Mouse (Mus musculus) thymus, postnatal 4 days (tissue): ENCODE data around the gene Coa3.

Source experiments
- DNase-seq: peaks from one replicate; pipeline ENCODE4 v3.0.0; 2021

Coa3 gene

DNA sequence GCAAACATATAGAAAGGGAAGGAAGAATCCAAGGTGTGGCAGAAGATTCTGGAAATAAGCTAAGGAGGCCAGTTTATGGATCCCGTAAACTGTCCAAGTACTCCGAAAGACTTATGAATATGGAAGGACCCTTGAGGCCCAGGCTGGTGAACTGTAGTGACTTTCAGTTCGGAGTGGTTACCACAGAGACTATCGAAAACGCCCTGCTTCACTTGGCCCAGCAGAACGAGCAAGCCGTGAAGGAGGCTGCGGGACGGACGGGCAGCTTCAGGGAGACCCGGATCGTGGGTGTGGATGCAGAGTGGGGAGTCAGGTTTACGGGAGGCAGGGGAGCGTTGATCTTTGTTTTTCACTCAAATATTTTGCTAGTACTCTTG is 267 bp upstream of the Coa3 start:
- DNase-seq: peak; percentile 34

DNA sequence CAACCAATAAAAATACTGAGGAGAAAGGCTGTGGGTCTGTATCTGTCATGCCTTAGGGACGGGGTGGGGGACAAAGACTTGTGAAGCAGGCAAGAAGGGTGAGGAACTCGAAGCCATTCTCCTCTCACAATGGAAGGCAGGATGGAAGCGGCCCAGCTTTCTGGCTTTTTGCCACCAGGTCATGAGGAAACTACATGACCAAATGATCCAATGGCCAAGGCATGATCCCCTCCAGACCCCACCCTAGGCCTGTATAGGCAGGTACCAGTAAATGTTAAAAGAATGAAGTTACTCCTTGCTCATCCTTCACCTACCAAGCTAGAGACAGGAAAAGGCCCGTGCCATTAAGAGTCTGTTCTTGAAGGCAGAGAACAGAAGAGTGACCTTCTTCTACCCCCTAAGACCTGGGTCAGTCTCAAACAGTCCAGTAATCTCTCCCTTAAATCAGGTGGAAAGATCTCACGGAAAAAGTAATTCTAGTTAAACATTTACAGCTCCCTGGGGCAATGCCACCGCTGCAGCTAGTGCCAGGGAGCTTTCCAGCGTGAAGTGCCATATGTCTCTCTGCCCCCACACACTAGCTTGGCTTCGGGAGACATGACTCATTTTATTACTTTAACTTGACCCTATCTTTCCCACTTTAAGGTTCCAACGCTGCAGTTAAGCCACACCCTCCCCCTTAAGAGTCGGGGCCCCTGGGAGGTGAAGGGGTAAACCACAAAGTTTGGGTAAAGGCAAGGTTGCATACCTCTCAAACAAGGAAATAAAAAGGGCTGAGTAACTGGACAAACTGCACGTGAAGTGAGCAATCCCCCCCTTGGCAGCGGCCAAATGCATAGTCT is 1.3 kb downstream of the Coa3 start:
- DNase-seq: no peak

DNA sequence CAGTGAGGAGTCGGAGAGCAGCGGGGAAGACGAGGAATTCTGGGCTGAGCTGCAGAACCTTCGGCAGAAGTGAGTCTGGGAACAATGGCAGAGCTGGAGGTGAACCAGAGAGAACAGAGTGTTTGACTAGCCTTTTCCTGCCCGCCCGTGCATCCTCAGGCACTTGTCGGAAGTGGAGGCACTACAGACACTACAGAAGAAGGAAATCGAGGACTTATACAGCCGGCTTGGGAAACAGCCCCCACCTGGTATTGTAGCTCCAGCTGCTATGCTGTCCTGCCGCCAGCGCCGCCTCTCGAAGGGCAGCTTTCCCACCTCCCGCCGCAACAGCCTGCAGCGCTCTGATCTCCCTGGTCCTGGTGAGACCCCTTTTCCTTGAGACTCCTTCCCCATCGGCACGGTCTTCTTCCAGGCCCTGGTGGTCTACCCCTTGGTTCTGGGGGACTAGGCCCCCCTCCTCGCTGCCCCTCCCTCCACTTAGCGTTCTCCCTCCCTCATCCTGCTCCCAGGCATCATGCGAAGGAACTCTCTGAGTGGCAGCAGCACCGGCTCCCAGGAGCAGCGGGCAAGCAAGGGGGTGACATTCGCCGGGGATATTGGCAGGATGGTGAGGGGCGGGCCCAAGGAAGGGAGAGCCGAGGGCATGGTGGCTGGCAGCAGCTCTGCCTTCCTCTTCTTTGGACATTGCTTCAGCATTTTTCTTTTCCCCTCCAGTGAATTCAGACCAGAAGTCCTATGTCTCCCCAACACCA is 2.4 kb downstream of the Coa3 start:
- DNase-seq: no peak

DNA sequence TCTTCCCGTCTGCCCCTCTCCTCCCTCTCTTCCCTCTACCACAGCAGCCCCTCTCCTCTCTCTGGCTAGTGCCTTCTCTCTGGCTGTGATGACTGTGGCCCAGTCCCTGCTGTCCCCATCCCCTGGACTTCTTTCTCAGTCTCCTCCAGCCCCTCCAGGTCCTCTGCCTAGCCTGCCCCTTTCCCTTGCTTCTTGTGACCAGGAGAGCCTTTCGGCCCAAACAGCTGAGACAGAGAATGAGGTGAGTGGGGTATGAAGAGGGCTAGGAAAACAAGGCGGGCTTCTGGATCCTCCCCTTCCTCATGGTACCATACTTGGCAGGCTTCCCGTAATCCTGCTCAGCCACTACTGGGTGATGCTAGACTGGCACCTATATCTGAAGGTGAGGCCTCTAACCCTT is 3.6 kb downstream of the Coa3 start:
- no peak for DNase-seq

DNA sequence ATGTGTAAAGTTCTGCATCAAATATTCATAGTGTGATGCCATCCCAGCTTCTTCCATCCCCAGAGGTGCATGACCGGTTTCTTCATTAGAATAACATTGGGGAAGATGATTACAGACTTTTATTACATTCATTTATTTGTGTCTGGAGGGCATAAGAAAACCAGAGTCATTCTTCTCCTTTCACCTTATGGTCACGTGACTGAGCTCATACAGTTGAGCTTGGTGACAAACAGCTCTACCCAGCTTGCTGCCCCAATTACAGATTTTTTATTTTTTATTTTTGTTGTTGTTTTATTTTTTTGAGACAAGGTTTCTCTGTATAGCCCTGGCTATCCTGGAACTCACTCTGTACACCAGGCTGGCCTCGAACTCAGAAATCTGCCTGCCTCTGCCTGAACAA is 6.5 kb downstream of the Coa3 start:
- DNase-seq: no peak

DNA sequence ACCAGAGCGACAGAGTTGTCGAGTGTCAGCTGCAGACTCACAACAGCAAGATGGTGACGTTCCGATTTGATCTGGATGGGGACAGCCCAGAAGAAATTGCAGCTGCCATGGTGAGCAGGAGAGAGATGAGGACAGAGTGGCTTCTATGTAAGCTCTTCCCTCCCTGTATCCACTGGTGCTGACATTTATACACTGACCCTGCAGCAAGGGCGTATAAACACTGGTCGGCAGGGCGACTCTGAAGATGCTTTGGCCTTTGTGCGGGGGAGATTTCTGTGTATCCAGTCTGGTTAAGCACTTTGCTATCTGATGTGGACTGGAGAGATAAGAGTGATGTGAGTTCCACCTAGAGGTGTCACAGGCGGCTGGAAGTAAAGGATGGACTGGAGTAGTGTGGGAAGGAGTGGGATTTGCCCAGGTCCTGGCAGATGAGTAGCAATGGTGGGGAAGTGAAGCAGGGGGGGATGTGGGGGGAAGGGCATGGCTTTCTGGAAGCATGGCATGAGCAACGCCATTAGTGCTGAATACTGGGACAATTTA is 9.3 kb downstream of the Coa3 start:
- no peak for DNase-seq

DNA sequence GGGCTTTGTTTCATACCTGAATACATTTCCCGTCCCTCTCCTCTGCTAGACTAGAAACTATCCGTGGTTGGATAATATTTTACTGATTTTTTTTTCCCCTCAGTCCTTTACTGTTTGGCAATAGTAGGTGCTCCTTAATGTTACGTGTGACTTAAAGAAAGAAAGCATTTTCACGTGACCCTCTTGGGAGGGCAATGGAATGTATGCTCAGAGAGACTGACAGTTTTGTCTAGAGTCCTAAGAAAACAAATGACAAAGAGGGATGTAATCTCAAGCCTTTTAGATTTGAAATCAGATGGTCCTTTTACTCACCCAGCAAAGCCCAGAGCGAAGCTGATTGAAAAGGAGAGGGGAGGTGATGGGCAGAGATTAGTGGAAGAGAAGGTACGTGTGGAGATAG is 13.0 kb downstream of the Coa3 start:
- DNase-seq: no peak

DNA sequence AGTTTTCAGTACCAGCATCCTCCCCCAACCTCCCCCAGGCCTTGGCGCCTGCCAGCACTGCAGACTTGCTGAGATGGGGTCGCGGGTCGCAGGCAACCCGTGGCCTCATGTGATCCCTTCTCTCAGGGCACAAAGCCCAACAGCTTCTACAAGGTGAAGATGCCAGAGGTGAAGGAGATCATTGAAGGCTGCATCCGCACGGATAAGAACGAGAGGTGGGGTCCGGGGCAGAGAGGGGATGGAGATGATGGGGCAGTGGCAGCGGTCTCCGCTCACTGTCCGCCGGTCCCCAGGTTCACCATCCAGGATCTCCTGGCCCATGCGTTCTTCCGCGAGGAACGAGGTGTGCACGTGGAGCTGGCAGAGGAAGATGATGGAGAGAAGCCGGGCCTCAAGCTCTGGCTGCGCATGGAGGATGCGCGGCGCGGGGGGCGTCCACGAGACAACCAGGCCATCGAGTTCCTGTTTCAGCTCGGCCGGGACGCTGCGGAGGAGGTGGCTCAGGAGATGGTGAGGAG is 13.9 kb downstream of the Coa3 start:
- DNase-seq: no peak

DNA sequence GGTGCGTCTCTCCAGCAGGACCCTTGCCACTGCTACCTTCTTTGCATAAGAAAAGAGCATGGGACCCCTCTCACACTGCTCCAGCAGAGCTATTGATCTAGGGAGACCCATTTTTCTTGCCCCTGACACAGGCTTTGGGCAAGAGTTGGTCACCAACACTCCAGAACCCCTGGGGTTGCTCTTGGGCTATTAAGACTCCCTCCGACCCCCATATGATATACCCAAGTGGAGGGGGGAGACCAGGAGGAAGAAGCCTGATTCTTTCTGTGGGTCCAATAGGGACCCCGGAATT is 15.0 kb downstream of the Coa3 start:
- no peak for DNase-seq

DNA sequence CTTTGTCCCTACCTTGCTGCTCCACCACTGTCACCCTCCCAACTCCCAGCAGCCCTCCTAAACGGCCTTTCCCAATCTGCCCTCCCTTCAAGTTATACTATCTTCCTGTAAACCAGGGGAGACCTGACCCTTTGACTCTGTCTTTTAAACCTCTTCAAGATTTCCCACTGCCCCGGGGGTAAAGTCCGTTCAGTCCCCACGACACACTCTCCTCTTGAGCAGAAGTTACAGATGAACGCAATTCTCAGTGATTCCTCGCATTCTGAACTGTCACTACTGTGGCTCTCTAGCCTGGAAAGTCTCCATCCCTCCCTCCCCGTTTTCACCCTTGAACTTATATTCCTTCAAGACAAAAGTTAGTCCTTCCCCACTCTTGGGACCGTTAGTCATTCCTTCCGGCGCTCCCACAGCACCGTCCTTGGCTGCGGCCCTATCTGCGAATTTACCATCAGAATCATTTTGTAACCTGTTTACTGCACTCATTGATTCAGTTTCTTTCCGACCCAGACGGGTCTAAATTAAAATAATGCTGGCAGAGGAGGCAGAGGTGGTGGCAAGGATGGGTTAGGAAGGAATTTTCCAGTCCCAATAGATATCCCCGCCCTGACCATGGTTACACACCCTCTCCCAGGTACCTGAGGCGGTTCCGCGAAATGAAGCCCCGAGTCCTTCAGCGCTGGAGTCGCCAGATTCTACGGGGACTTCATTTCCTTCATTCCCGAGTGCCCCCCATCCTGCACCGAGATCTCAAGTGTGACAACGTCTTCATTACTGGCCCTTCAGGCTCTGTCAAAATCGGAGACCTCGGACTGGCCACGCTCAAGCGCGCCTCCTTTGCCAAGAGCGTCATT is 15.6 kb downstream of the Coa3 start:
- DNase-seq: no peak

DNA sequence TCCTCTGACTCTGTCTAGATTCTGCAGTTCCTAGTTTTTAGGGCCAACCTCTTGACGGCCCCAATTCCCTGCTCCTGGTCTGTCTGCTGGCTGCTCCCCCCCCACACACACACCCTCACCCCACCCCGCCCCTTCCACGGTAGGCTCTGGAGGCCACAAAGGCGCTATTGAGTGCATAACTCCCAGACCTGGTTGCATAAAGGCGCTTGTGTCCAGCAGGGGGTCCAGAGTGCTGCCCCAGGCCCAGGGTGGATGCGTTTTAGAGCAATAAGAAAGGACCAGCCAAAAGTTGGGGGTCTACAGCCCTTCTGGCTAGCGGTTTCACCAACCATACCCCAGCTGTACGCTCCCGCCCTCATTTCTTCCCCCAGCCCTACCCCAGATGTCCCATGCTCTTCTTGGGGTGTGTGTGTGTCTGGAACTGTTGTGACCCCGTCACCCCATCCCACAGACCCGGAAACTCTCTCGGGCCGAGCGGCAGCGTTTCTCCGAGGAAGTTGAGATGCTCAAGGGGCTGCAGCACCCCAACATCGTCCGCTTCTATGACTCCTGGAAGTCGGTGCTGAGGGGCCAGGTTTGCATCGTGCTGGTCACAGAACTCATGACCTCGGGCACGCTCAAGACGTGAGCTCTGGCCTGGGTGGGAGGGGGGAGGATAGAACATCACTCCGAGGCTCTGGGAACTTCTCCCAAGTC is 16.5 kb downstream of the Coa3 start:
- DNase-seq: no peak

DNA sequence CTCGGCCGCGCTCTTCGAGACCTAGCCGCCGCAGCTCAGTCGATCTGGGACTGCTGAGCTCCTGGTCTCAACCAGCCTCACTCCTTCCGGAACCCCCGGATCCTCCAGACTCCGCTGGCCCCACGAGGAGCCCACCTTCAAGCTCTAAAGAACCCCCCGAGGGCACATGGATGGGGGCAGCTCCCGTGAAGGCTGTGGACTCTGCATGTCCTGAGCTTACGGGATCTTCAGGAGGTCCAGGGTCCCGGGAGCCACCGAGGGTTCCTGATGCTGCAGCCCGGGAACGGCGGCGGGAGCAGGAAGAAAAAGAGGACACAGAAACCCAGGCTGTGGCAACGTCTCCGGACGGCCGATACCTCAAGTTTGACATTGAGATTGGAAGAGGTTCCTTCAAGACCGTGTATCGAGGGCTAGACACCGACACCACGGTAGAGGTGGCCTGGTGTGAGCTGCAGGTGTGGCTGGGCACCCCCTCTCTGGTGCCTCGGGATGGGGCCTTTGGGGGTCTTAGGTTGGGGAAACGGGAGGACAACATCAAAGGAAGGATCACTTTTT is 18.0 kb downstream of the Coa3 start:
- DNase-seq: no peak

DNA sequence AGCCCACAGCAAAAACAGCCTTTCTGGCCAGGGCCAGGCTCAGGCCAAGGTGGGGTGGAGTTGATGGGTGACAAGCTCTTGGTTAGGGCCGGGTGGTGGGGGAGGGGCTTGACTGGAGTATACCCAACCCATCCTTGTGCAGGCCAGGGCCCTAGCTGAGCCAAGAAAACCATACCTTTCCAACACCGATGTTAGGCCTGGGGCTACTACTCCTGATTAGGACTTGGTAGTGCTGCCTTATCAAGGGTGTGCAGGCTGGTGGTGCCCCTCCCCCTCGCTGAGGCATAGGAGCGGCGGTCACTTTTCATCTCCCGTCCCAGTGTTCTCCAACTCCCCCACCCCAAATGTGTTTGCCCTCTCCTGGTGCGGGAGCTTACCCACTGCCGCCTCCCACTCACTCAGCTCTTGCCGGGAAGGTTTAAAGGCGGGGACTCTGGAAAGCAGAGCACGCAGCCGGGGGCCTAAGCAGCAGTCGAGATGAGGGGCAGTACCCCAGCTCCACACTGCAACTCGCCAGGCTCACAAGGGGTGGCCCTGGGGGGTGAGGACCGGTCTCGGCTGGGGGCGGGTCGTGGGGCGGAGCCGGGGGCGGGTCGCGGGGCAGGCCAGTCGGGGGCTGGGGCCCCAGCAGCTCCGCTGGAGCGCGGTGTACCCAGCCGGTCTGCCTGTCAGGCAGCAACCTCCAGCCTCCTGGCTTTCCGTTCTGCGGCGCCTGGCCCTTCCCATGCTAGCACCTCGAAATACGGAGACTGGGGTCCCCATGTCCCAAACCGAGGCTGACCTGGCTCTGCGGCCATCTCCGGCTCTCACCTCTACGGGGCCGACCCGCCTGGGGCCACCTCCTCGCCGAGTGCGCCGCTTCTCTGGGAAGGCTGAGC is 18.7 kb downstream of the Coa3 start, which contains the start of gene Wnk4:
Gene Wnk4, plus strand, starts transcription at position 620 of the 878 bp plus-strand sequence.
- peak; percentile 71 for DNase-seq

DNA sequence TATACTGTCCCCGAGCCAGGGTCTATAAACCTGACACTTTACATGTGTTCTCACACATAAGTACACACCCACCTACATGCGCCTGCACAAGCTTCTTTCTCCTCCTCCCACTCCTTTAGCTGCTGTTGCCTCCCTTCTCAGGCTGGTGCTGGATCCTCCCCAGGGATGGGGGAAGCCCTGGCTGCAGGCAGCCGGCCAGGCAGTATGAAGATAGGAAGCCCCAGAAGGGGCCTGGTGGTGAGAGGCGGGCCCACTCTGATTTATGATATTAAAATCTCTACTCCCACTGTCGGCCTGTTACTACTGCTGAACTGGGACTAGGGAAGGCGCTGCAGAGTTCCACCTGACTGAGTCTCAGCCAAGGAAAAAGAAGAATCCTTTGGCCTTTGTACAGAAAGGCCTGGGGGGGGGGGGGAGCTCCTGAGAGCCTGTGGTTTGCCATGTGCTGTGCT is 19.6 kb downstream of the Coa3 start:
- no peak for DNase-seq

DNA sequence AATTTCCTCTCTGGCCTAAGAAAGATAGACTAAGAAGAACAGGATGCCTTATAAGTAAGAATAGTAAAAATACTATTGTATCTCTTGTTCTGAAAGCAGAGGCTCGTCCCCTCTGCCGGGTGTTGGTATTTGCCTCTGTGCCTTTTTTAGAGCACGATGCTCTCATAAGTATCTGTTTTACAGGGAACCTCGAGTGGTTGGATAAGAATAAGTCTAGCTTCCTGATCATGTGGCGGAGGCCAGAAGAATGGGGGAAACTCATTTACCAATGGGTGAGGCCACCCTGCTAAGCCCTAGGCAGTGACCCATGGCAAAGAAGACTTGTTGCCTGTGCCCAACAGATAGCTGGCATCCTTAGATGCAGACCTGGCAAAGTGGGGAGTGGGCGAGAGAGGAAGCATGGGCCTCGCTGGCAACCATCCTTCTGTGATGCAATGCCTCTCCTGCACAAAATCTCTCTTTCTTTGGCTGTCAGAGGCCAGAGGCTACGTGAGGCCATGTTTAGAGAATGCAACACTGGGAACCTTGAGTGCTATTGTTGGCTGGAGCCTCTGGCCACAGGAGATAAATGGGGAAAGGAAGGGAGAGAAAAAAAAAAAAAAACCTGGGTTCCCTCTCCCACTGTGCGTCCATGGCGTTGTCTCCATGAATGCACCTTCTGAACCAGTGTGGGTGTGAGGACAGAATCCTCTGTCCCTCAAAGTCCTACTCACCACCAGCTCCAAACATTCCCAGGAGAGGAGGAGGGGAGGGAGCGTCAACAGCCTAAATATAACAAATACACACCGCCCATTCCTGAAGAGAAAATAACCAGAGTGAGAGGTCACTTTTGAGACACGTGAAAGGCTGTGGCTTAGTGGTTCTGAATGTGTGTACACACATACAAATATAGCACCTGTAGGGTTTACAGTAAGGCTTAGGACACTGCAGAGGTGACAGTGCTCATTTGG is 22.8 kb downstream of the Coa3 start:
- no peak for DNase-seq

DNA sequence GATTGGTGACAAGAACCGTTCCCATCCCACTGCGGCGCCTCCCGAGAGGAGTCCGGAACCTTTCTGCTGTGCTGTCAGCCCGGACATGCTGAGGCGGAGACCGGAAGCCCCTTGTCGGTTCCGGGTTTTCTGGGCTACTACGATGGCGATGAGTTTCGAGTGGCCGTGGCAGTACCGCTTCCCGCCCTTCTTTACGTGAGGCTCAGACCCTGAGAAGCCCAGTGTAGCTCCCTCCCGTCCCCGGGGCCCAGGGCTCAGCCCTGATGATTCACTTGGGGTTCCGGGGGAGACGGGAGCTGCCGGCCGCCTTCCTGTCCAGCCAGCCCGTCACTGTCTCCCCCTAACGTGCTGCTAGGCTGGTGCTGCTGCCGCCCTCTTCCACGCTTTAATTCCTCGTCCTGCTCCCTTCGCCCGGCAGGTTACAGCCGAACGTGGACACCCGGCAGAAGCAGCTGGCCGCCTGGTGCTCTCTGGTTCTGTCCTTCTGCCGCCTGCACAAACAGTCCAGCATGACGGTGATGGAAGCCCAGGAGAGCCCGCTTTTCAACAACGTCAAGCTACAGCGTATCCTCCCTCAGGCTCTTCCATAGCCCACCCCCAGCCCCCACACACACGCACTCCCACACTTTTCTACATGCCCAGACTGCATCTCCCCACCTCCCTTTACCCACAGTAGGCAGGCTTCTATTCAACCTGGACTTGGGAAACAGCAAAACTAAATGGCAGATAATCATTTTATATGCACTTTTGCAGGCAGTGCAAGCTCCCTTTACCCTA is 25.1 kb downstream of the Coa3 start, which contains the start of gene Vps25:
Gene Vps25, plus strand, starts transcription at position 95 of the 777 bp plus-strand sequence.
- DNase-seq: peak; percentile 87

DNA sequence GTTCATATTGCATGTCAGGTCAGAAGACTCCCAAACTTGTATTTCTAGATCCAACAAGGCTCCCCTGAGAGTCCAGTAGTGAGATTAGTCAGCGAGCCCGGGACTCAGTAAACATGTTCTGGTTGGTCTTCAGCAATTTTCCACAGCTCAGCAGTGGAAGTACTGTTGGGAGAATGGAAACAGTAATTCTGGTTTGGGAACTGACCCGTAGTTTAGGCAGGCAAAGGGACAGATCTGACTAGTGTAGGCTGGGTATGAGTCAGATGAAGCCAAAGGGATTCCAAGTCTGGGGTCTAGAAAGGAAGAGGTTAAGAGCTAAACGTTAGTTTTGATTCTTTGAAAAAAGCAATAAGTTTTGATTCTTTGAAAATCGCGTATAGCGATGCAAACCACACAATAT is 26.0 kb downstream of the Coa3 start:
- DNase-seq: no peak

DNA sequence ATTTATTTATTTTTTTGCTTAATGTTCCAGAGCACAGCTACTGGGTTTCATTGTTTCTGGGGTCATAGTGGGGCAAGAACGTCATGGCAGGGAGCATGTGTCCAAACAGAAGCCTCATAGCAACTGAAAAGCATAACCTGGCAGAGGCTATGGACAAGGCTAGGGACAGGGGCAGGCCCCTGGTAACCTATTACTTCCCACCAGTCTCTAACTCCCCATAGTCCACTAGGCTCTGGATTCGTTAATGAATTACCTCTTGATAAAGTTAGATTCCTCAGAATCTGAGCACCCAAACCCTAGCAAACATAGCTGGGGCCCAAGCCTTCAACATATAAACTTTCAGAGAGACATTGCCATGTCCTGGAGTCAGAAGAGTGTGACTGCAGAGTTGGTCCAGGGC is 27.9 kb downstream of the Coa3 start:
- no peak for DNase-seq
